In genomic region chr1:179151275-179151674, GRCm38 (mm10) we compare ENCODE assay signal across 22 mouse cellular contexts.
DNase-seq lines count a peak whose midpoint lies in the region; ATAC-seq and TF ChIP-seq lines count a peak whose summit lies in the region.
"Had no signal": no experiment of that assay in that cellular context is flagged by ENCODE, and none has a peak within 500 bp of the region (broad histone marks: within the 10 kb centered on the region; RNA-seq: fewer than 3 reads in every experiment).

No protein-coding gene starts in this region.

- TF ChIP-seq CTCF in layer of hippocampus, adult 2 months (conservative IDR thresholded peaks at IDR 0.05), result peak; percentile 55
- peak; percentile 26 for TF ChIP-seq CTCF in Patski (IDR thresholded peaks at IDR 0.05)

- no peak overlapping the region for H3K27ac ChIP-seq in hindbrain, embryonic 16.5 days (ENCODE audit: low read depth, low read length)
- H3K27ac ChIP-seq in hindbrain, embryonic 11.5 days (ENCODE audit: low read depth, low read length), result no peak overlapping the region
- no peak overlapping the region for H3K27ac ChIP-seq in layer of hippocampus, adult 2 months
- peak overlapping the region; percentile 33; the same call in 1 of the 2 replicates for H3K27ac ChIP-seq in stomach, embryonic 14.5 days (ENCODE audit: low read length)
- H3K27ac ChIP-seq: embryonic facial prominence, embryonic 12.5 days; forebrain, embryonic 12.5 days; heart, embryonic 10.5 days; hindbrain, embryonic 14.5 days had no signal

- no peaks in the 10 kb centered on the region; the same call in 1 of the 2 replicates for H3K4me1 ChIP-seq in hindbrain, embryonic 16.5 days (ENCODE audit: control insufficient read depth, insufficient read depth, low read depth, low read length)
- no peaks in the 10 kb centered on the region for H3K4me1 ChIP-seq in hindbrain, embryonic 11.5 days (replicated peaks; ENCODE audit: control insufficient read depth, insufficient read depth, low read length)
- H3K4me1 ChIP-seq in stomach, embryonic 14.5 days (ENCODE audit: control insufficient read depth, insufficient read depth, low read length), result peaks cover 22% of the 10 kb centered on the region; the same call in 1 of the 2 replicates
- H3K4me1 ChIP-seq: forebrain, embryonic 12.5 days had no signal

- peak; percentile 60 for ATAC-seq in hindbrain, embryonic 16.5 days
- no peak for ATAC-seq in hindbrain, embryonic 11.5 days (ENCODE audit: low FRiP score)
- no peak for ATAC-seq in Patski
- ATAC-seq in stomach, embryonic 14.5 days (ENCODE audit: insufficient number of reproducible peaks, insufficient read depth, low FRiP score, low read depth), result no peak
- ATAC-seq: inflammation-experienced regulatory T-cells, adult 6 months had no signal

- H3K9ac ChIP-seq in hindbrain, embryonic 16.5 days (ENCODE audit: low read depth, low read length), result no peak overlapping the region
- H3K9ac ChIP-seq in hindbrain, embryonic 11.5 days (ENCODE audit: low read depth, low read length), result no peak overlapping the region
- no peak overlapping the region for H3K9ac ChIP-seq in stomach, embryonic 14.5 days (replicated peaks; ENCODE audit: low read depth, low read length)
- H3K9ac ChIP-seq: embryonic facial prominence, embryonic 12.5 days; forebrain, embryonic 12.5 days; hindbrain, embryonic 14.5 days had no signal

- H3K4me2 ChIP-seq in hindbrain, embryonic 16.5 days (ENCODE audit: low read length), result no peak overlapping the region
- no peak overlapping the region for H3K4me2 ChIP-seq in hindbrain, embryonic 11.5 days (replicated peaks; ENCODE audit: low read depth, low read length)
- no peak overlapping the region for H3K4me2 ChIP-seq in stomach, embryonic 14.5 days (replicated peaks; ENCODE audit: low read depth, low read length)
- H3K4me2 ChIP-seq: embryonic facial prominence, embryonic 12.5 days; forebrain, embryonic 12.5 days; hindbrain, embryonic 14.5 days had no signal

- DNase-seq in hindbrain, embryonic 11.5 days (ENCODE audit: low spot score), result no peak
- DNase-seq in layer of hippocampus, adult 2 months (ENCODE audit: low spot score in 2 of 2), result no peak
- no peak for DNase-seq in layer of hippocampus, postnatal 10 days (ENCODE audit: low spot score in 2 of 2)
- no peak for DNase-seq in Patski (ENCODE audit: low read depth, low spot score)
- DNase-seq in retina, postnatal 1 day, result no peak
- DNase-seq: adrenal gland, adult 2 months; adrenal gland, postnatal 25 days; cerebellum, adult 18-20 months; cerebellum, adult 9-11 months; embryo, embryonic 11 days; gastrocnemius, postnatal 36 days; heart, adult 18-20 months; heart, postnatal 10 days; heart, postnatal 4 days had no signal

- in situ Hi-C loops in Patski (cut with MboI; ENCODE audit: low pct_unique_long_range_greater_than_20kb), result no loop called here

- POLR2A ChIA-PET in Patski (lab: Charles Lee), result no interaction called here

- H3K4me3 ChIP-seq in hindbrain, embryonic 16.5 days (ENCODE audit: low read length), result no peak overlapping the region
- H3K4me3 ChIP-seq in hindbrain, embryonic 11.5 days (ENCODE audit: low read depth, low read length), result no peak overlapping the region
- H3K4me3 ChIP-seq in layer of hippocampus, adult 2 months, result no peak overlapping the region
- H3K4me3 ChIP-seq in stomach, embryonic 14.5 days (ENCODE audit: low read depth, low read length), result no peak overlapping the region
- H3K4me3 ChIP-seq: embryonic facial prominence, embryonic 12.5 days; forebrain, embryonic 12.5 days; heart, embryonic 10.5 days had no signal

- 66% methylated on average over 2 of the region's 2 CpGs for WGBS in hindbrain, embryonic 16.5 days
- WGBS in hindbrain, embryonic 11.5 days, result 77% methylated on average over 2 of the region's 2 CpGs
- 74% methylated on average over 2 of the region's 2 CpGs for WGBS in stomach, embryonic 14.5 days

- no peaks in the 10 kb centered on the region for H3K27me3 ChIP-seq in hindbrain, embryonic 16.5 days (replicated peaks; ENCODE audit: control insufficient read depth, insufficient read depth, low read length)
- H3K27me3 ChIP-seq in hindbrain, embryonic 11.5 days (ENCODE audit: control insufficient read depth, insufficient read depth, low read length), result no peaks in the 10 kb centered on the region
- no peaks in the 10 kb centered on the region for H3K27me3 ChIP-seq in Patski
- no peaks in the 10 kb centered on the region for H3K27me3 ChIP-seq in stomach, embryonic 14.5 days (ENCODE audit: control insufficient read depth, insufficient read depth, low read length)
- H3K27me3 ChIP-seq: CH12.LX; embryonic facial prominence, embryonic 12.5 days; forebrain, embryonic 12.5 days had no signal

- H3K36me3 ChIP-seq in hindbrain, embryonic 16.5 days (ENCODE audit: control insufficient read depth, insufficient read depth, low read length), result no peaks in the 10 kb centered on the region
- H3K36me3 ChIP-seq in hindbrain, embryonic 11.5 days (ENCODE audit: control insufficient read depth, insufficient read depth, low read length), result no peaks in the 10 kb centered on the region
- H3K36me3 ChIP-seq in stomach, embryonic 14.5 days (ENCODE audit: control insufficient read depth, insufficient read depth, low read length), result no peaks in the 10 kb centered on the region
- H3K36me3 ChIP-seq: embryonic facial prominence, embryonic 12.5 days; forebrain, embryonic 12.5 days; heart, embryonic 10.5 days had no signal

- CTCF ChIA-PET in Patski (lab: Charles Lee), result interaction anchor here (1.5 kb wide), 1 partner anchor 20 kb away, joined by 3 read pairs; no protein-coding TSS in a partner anchor

- H3K9me3 ChIP-seq in hindbrain, embryonic 16.5 days (ENCODE audit: control insufficient read depth, low read length), result no peaks in the 10 kb centered on the region
- H3K9me3 ChIP-seq in hindbrain, embryonic 11.5 days (ENCODE audit: control insufficient read depth, low read length), result no peaks in the 10 kb centered on the region
- H3K9me3 ChIP-seq in stomach, embryonic 14.5 days (ENCODE audit: control insufficient read depth, low read depth, low read length), result no peaks in the 10 kb centered on the region
- H3K9me3 ChIP-seq: embryonic facial prominence, embryonic 12.5 days; forebrain, embryonic 12.5 days; heart, embryonic 10.5 days had no signal
